Mouse (Mus musculus): Measurements from ENCODE around the gene Camkmt.

- TF ChIP-seq CTCF (IDR thresholded peaks at IDR 0.05; ENCODE audit: low read depth) = no peak
- no peak for TF ChIP-seq EP300 (IDR thresholded peaks at IDR 0.05; ENCODE audit: low read depth)
These were observed 260.9 kb downstream of the Camkmt start for GRCm38 (mm10) chr17:85351301-85351700.
